Mouse (Mus musculus): Measurements from ENCODE around the gene B4galt5.
A peak's percentile ranks its signal among the peaks of the same experiment; 100 is the strongest.

The B4galt5 gene

DNA sequence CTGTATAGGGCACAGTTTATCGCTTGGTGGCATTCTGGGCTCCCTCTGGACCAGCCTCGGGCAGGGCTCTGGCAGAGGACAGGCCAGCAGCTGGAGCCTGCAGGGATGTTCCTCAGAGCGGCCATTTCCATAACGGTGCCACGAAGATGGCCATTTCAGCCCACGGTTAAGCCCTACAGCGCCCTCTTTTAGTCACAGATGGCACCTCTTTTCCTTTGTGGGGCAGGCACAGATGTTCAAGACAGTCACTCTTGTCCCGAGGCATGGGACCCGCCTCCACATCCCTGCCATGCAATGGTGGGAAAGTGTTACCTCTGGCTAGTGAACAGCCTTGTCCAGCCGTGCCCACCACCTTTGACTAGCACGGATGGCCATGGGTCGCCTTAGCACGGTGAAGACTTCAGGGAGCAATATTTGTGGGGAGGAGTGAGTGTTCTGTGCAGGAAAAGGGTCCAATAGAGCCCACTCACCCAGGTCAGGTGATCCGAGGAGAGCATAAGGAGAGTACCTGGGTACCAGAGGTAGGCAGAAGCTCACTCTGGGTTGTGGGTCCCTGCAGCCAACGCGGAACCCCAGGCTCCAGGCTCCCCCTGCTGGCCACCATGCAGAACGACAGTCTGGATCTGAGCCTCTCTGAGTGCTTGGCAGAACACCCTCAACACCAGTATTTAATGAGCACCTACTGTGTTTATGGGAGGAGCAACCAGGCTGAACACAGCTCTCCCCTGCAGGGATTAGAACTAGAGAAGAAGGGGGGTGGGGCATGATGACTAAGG lies 70.0 kb downstream of the B4galt5 start:
- DNase-seq (ENCODE audit: low spot score in 2 of 2) = peak; percentile 51 to 80

- DNase-seq (ENCODE audit: low spot score in 2 of 2) = peak in 1 of 2 experiments; percentile 7
Observed at GRCm38 (mm10) chr2:167278011-167278410, 71.0 kb downstream of the B4galt5 start.

DNA sequence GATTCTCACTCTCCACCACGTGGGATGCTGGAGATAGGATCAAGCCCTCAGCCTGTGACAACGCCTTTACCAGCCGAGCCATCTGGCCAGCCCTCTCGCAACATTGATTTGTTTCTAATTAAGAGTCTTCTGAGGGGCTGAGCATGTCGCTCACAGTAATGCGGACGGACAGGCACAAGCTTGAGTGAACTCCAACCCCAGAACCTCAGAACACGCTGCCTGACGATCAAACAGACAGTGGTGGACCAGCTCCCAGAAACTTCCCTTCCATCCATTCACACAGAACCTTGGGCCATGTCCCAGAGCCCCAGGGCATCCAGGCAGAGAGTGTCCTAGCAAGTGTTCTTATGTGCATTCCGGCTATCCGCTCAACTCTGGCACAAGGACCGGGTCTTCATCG lies 72.0 kb downstream of the B4galt5 start:
- peak in 1 of 2 experiments; percentile 6 for DNase-seq (ENCODE audit: low spot score in 2 of 2)

GRCm38 (mm10) chr2:167275856-167276255 lies 73.1 kb downstream of the B4galt5 start:
- DNase-seq (ENCODE audit: low spot score in 2 of 2) = peak in 1 of 2 experiments; percentile 5

GRCm38 (mm10) chr2:167274713-167275465 lies 74.1 kb downstream of the B4galt5 start:
- DNase-seq (ENCODE audit: low spot score in 2 of 2) = peak in 1 of 2 experiments; percentile 10

GRCm38 (mm10) chr2:167273206-167273740 lies 75.7 kb downstream of the B4galt5 start:
- peak in 1 of 2 experiments; percentile 10 for DNase-seq (ENCODE audit: low spot score in 2 of 2)

DNA sequence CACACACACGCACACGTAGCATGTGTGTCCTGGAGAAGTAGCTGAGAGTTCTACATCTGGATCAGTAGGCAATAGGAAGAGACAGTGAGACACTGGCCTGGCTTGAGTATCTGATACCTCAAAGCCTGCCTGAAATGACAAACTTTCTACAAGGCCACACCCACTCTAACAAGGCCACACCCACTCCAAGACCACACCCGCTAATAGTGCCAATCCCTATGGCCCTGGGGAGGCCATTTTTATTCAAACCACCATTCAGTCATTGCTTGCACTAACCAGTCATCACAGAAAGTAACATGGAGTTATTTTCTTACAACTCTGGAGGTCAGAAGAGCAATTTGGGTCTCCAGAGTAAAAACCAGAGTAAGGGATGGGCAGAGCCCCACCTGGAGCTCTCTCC lies 76.3 kb downstream of the B4galt5 start:
- peak in 1 of 2 experiments; percentile 6 for DNase-seq (ENCODE audit: low spot score in 2 of 2)

GRCm38 (mm10) chr2:167271121-167271521 lies 77.9 kb downstream of the B4galt5 start:
- peak in 1 of 2 experiments; percentile 14 for DNase-seq (ENCODE audit: low spot score in 2 of 2)

DNA sequence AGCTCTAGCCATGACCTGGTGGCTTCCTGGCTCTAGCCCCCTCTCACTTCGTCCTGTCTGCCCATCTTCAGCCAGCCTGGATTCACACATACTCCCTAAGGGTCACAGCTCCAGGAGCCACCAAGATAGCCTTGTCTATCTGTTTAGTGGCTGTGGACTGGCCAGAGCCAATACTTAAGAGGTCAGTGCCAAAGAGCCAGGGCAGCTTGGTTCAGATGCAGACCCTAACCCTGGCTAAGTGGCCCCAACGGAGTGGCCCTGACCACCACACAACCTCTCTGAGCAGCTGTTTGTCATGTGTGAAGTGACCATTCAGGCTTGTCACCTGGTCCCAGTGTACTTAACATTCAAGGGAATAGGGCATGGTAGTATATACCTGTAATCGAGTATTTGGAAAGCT lies 78.5 kb downstream of the B4galt5 start:
- no peak for DNase-seq (ENCODE audit: low spot score in 2 of 2)

DNA sequence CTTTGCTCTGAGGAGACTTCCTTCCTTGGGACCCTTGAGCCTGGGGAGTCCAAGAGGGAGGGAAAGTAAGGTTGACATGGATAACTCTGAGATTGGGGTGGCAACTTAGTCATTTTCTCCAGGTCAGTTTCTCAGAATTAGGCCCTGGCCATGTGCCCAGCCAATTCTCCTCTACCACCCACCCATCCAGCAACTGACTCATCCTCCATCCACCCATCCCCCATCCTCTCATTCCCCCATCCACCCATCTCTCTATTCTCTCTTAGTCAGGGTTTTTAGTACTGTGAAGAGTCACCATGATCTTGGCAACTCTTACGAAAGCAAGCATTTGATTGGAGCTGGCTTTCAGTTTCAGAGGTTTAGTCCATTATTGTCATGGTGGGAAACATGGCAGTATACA lies 80.3 kb downstream of the B4galt5 start:
- no peak for DNase-seq (ENCODE audit: low spot score in 2 of 2)

- peak in 1 of 2 experiments; percentile 8 for DNase-seq (ENCODE audit: low spot score in 2 of 2)
Observed at GRCm38 (mm10) chr2:167268411-167268690, 80.6 kb downstream of the B4galt5 start.

DNA sequence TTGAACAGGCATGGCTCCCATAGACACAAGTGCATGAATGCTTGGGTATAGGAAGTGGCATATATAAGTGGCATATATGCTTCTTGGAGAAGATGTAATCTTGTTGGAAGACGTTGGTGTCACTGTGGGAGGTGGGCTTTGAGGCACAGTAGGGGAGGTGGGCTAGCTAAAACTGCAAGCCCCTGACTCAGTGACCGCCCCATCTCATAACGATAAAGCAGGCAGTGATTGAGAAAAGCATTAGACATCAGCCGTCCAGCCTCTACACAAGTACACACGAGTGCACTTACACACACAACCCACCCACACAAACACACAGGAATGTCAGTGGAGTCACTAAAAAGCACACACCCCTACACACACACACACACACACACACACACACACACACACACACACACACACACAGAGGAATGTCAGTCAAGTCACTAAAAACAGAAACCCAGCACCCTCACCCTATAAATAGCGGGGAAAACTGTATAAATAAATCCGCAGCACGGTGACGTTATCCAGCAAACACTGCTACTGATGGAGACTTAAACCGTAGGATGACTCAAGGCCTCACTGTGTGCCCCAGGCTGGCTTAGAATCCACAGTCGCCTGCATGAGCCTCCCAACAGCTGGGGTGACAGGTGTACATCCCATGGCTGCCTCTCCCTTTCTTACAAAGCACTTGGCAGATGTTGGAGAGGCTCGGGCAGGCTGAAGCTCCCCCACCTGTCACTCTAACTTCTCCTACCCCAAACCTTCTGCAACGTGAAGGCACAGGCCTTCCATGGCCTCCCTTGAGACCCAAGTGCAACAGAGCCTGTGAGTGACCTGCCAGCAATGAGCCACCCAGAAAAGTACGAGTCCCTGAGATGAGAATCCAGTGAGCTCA lies 81.2 kb downstream of the B4galt5 start:
- peak in 1 of 2 experiments; percentile 7 for DNase-seq (ENCODE audit: low spot score in 2 of 2)

- peak in 1 of 2 experiments; percentile 4 for DNase-seq (ENCODE audit: low spot score in 2 of 2)
Observed at GRCm38 (mm10) chr2:167266231-167266630, 82.8 kb downstream of the B4galt5 start.

DNA sequence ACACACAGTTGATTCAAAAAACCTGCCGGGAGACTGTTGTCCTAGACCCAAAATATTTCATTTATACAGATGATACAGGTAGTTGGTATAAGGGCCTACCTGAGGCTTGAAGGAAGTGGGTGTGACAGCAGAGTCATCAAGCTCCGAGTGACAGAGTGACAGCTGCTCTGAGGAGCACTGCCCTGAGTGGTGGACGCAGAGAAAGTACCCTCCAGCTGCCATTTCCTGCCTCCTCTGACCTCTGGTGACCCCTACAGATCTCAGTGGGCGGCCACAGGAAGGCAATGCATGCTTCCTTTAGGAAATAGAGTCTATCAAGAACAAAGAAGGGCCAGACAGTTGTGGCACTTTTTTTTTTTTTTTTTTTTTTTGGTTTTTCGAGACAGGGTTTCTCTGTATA lies 83.2 kb downstream of the B4galt5 start:
- peak in 1 of 2 experiments; percentile 10 for DNase-seq (ENCODE audit: low spot score in 2 of 2)

GRCm38 (mm10) chr2:167265021-167265420 lies 84.0 kb downstream of the B4galt5 start:
- peak in 1 of 2 experiments; percentile 6 for DNase-seq (ENCODE audit: low spot score in 2 of 2)

DNA sequence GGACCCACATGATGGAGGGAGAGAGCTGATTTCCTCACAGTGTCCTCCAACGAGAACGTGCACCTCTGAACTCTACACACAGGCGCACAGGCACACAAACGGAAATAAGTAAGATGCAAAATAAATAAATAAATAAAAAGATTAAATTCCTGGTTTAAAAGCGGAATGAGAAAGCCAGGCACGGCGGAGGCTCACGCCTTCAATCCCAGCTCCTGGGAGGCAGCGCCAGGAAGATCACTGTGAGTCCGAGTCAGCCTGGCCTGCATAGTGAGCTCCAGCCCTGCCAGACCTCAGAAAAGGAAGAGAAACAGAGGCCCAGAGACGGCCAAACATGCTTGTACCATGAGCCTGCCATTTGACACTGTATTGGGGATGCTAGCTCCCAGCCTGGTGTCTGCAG lies 85.1 kb downstream of the B4galt5 start:
- DNase-seq (ENCODE audit: low spot score in 2 of 2) = peak in 1 of 2 experiments; percentile 8

GRCm38 (mm10) chr2:167263040-167263810 lies 85.8 kb downstream of the B4galt5 start:
- DNase-seq (ENCODE audit: low spot score in 2 of 2) = peak in 1 of 2 experiments; percentile 10

GRCm38 (mm10) chr2:167262433-167262832 lies 86.5 kb downstream of the B4galt5 start:
- peak in 1 of 2 experiments; percentile 3 for DNase-seq (ENCODE audit: low spot score in 2 of 2)

DNA sequence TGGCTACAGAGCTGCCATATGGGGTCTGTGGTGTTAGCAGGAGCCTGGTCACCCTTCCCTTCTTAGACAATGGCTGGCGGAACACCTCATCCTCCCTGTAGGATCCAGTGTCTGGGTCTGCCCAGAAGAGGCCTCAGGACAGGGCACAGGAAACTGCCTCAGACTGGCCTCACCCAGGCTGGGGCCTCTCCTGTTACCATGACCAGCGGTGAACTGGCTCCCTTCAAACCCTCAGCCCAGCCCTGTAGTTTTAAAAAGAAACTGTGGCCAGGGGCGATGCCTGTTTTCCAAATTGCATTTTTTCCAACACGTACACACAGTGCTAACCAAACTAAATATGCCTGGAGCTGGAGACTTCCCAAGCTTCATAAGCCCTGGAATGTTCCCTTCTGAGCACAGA lies 87.9 kb downstream of the B4galt5 start:
- DNase-seq (ENCODE audit: low spot score in 2 of 2) = no peak

- no peak for DNase-seq (ENCODE audit: low spot score in 2 of 2)
Observed at GRCm38 (mm10) chr2:167257790-167258189, 91.2 kb downstream of the B4galt5 start.

GRCm38 (mm10) chr2:167254808-167255207 lies 94.2 kb downstream of the B4galt5 start:
- no peak for DNase-seq (ENCODE audit: low spot score in 2 of 2)
